Mouse (Mus musculus) embryonic stem cell, embryonic (primary cell): ENCODE measurements at regions not wholly inside any gene's neighbourhood (a gene's known extent, or its start where the extent isn't known, plus 50 kb on each side); places are given as distances from the start of the nearest gene placed in this dataset.
"Not testable (repeated sequence)": the region's sequence is repeated elsewhere in the genome, so short reads cannot be mapped to it uniquely, and the experiment has no call there.

Experiments
- CTCF ChIA-PET, 4 experiments: fragments of 300-600 bp in 2 of 4; fragments of 350-600 bp in 2 of 4; sonication (Branson Sonifier 250); formaldehyde crosslinking; loops; one replicate each; lab custom pipeline; 2022; ENCODE audit warnings: inconsistent platforms in 2 of 4; lab: Charles Lee
- POLR2A ChIA-PET, 4 experiments: fragments of 300-600 bp in 2 of 4; fragments of 350-600 bp in 2 of 4; sonication (Branson Sonifier 250); formaldehyde crosslinking; loops; one replicate each; lab custom pipeline; 2022; ENCODE audit warnings: antibody characterized with exemption in 4 of 4, inconsistent platforms in 1 of 4; lab: Charles Lee

DNA sequence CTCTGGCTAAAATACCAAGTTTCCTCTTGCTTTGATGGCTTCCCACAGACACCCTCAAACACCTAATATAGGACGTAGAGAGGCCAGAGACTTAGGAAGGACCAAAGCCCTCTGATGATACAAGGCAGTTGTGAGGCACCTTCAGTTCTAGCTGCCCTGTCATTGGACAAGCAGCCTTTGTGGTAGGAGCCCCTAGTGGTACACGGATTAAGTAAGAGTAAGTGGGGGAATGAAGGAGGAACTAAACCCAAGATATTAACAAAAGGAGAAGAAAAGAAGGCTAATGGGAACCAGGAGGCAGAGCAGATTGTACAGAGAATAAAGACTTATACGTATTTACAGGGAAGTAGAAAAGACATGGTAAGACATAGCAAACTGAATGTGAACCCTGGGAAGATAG is 352.3 kb upstream of the Tmco5 start:
- CTCF ChIA-PET, POLR2A ChIA-PET: not testable (repeated sequence)

DNA sequence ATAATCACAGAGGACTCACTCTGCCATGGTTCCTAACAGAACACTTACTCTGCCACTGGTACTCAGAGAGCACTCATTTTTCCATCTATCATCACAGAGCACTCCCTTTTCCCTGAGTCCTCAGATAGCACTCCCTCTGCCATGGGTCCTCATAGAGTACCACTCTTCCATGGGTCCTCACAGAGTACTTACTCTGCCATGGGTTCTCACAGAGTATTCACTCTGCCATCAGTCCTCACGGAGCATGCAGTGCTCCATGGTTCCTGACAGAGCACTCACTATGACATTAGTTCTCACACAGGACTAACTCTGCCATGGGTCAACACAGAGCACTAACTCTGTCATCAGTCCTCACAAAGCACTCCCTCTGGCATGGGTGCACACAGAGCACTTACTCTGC is 342.0 kb upstream of the Tmco5 start:
- ChIA-PET POLR2A (no interaction called here), CTCF (no interaction called here)

DNA sequence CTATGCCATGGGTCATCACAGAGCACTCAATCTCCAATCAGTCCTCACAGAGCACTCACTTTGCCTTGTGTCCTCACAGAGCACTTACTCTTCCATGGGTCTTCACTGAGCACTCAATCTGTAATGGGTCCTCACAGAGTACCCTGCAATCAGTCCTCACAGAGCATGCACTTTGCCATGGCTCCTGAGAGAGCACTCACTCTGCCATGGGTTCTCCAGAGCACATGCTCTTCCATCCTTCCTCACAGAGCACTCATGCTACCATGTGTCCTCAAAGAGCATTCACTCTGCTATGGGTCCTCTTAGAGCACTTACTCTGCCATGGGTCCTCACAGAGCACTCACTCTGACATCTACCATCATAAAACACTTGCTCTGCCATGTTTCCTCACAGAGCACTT is 319.1 kb upstream of the Tmco5 start:
- CTCF ChIA-PET, result no interaction called here

DNA sequence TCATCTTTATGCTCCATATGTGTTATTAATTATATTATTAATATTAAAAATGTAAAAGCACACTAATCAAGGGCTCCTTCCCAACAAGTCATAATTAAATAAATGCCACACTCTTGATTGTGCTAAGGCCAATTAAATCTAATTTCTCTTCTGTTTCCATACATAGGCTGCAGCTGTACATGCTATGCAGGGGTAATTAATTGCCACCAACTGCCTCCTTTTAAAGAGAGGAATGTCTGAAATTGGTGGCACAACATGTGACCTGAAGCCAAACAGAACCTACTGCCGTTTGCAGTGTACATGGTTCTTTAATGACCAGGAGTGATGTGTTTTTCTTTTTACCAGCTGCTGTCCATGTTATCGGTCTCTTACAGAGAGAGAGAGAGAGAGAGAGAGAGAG is 294.5 kb upstream of the Tmco5 start:
- POLR2A ChIA-PET, result no interaction called here

More for the DNA sequence above, 319.1 kb upstream of the Tmco5 start:
- POLR2A ChIA-PET, result no interaction called here

DNA sequence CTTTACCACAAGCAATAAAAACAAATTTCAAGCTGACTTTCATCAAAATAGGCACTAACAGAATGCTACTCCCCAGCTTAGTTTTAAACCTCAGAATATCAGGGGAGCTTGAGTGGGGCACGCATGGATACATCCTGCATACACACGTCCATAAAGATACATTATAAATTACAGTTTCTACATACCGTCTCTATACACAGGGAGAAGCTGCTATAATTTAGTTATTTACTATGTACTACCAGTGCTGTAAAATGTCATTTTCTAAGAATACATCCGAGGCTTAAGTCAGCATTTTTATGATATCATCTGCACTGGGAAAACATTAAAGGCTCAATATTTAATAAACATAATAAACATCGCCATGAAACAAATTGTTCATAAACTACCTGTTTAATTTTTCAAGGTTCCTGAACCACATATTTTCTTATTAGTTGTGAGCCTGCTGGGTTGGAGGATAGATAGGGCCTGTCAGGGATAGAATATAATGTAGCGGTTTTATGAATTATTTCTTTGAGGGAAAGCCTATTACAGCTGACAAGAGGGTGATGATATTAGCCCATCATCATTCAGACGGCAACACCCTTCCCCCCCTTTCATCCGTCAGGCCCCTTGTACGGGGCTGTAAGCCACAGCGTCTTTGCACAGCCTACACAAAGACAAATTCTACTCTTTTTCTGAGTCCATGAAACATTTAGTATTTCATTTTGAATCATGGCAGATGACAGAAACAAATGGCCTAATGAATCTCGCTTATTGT is 292.1 kb upstream of the Tmco5 start:
- POLR2A ChIA-PET, result interaction anchor here in 1 of 4 experiments (0.7 kb wide), 1 partner anchor 1204 kb away, joined by 5 read pairs; no protein-coding TSS in a partner anchor
- CTCF ChIA-PET, result no interaction called here

More for the DNA sequence above, 294.5 kb upstream of the Tmco5 start:
- CTCF ChIA-PET, result no interaction called here

DNA sequence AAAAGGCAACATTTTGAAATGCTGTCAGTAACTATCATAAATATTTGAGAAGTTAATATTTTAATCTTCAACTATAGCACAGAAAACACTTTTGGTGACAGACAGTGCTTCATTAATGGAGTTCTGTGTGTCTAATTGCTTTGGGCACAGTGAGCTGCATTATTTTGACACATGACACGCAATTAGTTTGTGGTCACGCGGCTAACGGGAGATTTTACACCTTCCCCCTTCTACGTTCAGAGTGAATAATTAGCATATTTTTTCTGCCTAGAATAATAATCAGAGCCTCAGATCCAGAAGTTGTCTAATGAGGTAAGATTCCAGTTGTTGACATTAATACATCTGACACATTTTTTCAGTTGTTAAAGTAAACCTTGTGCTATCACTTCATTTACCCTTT is 272.6 kb upstream of the Tmco5 start:
- ChIA-PET POLR2A (interaction anchor here in 1 of 4 experiments (0.6 kb wide), 1 partner anchor 367 kb away, joined by 4 read pairs; no protein-coding TSS in a partner anchor), CTCF (no interaction called here)

DNA sequence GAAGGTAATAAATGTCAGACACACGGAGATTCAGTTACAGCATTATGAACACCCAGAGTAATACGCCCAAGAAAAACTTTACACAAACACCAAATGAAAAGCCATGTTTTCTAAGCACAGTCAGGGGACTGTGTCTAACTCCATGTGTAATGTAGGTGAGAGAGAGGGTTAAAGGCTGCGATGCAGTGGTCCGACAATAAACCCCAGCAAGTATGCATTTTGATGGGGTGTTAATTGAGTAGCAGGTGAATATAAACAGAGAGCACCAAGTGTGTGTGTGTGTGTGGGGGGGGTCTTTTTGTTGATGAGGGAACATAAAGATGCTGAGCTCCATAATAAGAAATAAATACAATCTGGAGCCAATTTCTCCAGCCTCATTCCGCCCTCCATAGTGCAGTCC is 238.6 kb upstream of the Tmco5 start:
- CTCF ChIA-PET, result no interaction called here
- POLR2A ChIA-PET, result no interaction called here

DNA sequence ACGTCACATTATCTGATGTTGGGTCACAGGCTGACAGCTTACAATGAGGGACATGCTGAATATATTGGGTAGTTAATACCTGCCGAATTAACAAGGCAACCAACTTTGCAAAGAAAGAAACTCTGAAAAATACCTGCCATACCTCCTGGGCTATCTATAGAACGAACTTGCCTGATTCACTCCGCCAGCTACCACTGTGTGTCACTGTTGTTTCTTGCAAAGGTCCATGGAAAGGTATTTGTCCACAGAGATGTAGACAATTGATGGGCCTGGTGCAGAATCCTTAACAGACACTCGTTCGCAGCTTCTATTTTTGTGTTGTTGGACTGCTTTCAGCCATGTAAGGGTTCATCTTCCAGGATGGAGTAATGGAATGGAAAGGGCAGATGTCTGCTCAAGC is 226.4 kb upstream of the Tmco5 start:
- ChIA-PET CTCF (no interaction called here), POLR2A (no interaction called here)

DNA sequence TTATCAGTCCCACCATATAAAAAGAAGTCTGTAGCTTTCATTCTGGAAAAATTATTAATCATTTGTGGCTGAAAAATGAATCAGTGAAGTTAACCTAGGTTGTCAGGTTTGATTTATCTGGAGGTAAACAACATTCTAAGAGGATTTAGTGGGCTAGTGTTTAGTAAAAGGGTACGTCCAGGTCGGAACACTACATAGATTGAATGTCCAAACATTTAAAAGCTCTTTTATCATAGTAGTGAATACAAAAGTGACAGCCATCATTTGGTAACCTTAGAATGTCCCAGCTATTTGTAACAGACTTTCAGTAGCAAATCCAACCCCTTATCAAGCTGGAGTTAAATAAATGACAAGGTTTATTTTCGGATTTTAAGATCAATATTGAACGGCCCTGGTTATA is 192.7 kb upstream of the Tmco5 start:
- ChIA-PET POLR2A (no interaction called here), CTCF (no interaction called here)

DNA sequence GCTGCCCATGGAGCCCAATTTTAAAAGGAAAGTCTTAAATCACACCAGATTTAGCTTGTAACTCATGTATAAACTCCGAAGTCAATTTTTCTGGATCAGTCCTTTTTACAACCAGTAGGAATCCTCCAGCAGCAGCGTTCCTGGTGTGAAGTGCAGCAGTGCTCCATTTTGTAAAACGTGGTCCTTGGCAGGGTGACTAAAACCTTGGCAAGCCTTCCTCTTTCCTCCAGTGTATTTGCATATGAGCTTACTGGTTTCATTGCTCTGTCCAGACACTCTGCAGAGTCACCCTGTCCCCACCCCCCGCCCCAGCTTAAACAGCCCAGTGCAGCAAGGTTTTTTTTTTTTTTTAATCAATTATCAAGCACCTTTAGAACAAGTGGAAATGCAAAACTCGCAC is 180.9 kb upstream of the Tmco5 start:
- ChIA-PET POLR2A (interaction anchor here in 1 of 4 experiments (0.6 kb wide), 1 partner anchor 1447 kb away, joined by 3 read pairs; no protein-coding TSS in a partner anchor), CTCF (no interaction called here)

DNA sequence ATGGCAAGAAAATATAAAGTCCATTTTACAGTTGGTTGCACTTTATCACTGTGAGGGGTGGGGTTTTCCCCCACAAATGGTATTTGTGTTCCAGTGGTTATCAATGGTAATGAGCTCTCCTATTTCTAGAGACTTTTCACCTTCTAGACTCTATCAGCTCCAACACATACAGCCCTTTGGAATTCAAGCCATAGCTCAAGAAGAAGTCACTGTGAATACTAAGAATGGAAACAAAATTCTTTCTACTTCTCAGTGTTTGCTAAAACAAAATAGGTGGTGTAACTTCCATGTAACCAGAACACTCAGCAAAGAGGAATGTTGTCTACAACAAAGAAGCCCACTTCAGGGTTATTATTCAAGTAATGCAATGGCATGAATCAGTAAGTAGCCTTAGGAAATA is 173.8 kb upstream of the Tmco5 start:
- CTCF ChIA-PET, result no interaction called here
- POLR2A ChIA-PET, result interaction anchor here in 1 of 4 experiments (0.5 kb wide), 1 partner anchor 29 kb away, joined by 3 read pairs; no protein-coding TSS in a partner anchor

DNA sequence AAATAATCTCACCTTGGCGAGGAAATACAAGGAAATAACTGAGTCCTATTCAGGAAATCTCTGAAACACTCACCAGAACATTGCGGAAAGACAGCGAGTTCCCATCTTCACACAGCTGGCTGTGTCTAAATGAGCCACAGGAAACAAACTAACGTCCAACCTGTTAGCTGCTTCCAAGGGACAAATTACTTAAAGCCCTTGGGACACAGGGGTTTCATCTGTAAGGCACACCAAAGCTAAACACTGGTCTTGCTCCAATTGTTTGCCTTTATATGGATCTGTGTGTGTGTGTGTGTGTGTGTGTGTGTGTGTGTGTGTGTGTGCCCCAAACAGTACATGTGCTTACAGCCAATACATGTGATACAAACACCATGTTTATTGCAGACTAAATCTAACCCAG is 168.9 kb upstream of the Tmco5 start:
- ChIA-PET POLR2A (interaction anchor here in 2 of 4 experiments (0.7 to 0.8 kb wide), 2 partner anchors 42 to 102 kb away, joined by 3 read pairs; no protein-coding TSS in a partner anchor), CTCF (no interaction called here)

DNA sequence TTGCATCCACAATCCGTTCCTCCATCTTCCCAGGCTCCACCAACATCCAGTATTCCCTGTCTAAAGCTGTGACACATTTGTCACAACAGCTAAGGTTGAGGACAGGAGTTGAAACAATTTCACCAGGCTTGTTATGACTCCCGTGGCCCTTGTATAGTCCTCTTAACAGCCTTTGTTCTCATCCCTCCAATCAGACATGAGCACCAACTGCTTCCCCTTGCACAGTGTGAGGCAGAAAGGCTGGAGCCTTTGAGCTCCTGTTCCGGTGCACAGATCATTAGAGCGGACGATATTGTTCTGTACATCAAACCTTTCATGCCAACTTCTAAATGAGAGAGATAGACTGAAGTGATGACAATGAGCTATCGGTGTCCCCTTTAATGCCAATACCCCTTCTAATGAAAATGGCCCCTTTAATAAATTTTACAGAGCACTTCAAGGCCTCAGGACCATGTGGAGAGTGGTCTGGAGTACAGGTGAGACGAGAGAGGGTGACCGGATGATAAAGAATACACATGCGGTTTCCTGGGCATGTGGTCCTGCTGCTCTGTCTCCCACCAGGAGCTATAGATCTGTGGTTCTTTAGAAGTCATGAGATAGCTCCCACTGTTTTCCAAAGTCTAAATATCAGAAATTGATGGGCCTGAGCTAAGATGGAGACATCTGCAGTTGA is 161.8 kb upstream of the Tmco5 start:
- ChIA-PET POLR2A (interaction anchor here in 2 of 4 experiments (0.6 to 0.7 kb wide), 2 partner anchors 18 to 862 kb away, joined by 4 to 10 read pairs; no protein-coding TSS in a partner anchor), CTCF (no interaction called here)

DNA sequence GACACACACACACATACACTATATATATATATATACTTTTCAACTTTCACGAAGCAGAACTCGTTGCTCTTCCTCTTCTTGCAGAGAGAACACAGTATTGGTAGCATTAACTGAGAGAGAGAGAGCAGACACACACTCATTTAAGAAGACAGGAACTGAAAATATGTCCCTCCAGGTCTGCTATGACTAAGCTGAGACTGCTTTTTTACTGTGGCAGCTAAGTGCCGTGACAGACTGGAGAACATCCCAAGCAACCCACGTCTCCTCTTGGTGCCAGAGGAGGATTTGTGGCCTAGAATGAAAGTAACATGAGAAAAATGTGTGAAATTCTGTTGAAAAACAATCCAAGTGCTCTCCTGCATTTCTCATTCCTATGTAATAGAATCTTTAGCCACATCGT is 159.9 kb upstream of the Tmco5 start:
- CTCF ChIA-PET, result no interaction called here
- POLR2A ChIA-PET, result interaction anchor here in 2 of 4 experiments (0.5 to 0.7 kb wide), 2 partner anchors 91 to 689 kb away, joined by 3 to 4 read pairs; no protein-coding TSS in a partner anchor

DNA sequence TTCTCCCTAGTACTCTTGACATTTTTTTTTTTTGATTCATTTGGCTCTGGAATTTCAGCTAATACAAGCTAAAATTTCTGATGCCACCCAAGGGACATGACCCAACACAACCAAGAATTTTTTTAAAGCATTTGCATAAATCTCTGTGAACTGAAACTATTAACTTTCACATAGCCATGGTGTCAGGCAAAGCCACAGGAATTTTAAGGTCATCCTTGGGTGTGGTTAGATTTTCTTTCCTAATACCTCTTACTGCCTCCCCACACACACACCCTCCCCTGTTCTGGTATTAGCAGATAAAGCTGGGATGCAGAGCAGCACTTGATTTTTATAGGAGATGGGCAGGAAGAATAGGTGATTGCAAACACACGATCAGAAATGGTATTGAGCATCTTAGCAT is 150.9 kb upstream of the Tmco5 start:
- CTCF ChIA-PET, result no interaction called here
- POLR2A ChIA-PET, result no interaction called here

DNA sequence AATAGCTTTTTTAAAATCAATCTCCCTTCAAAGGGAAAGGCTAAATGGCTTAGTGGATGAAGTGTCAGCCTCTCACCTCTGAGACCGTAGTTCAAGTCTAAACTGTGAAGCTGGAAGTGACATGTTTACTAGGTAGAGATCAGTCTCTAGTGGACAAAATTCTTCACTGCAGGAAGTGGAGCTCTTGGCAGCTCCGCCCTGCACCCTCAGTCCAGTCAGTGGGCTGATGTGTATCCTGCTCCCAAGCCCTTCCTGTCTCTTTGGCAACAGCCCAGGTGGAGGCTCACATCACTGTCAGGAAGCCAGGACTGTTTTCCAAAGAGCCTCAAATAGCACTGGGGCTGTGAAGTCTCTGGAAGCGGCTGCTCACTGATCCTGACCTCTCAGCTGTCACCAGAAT is 142.8 kb upstream of the Tmco5 start:
- POLR2A ChIA-PET, result no interaction called here
- CTCF ChIA-PET, result interaction anchor here in 3 of 4 experiments (0.6 to 1.3 kb wide), 4 partner anchors 520 to 1845 kb away, joined by 3 to 4 read pairs (median 4); no protein-coding TSS in a partner anchor

DNA sequence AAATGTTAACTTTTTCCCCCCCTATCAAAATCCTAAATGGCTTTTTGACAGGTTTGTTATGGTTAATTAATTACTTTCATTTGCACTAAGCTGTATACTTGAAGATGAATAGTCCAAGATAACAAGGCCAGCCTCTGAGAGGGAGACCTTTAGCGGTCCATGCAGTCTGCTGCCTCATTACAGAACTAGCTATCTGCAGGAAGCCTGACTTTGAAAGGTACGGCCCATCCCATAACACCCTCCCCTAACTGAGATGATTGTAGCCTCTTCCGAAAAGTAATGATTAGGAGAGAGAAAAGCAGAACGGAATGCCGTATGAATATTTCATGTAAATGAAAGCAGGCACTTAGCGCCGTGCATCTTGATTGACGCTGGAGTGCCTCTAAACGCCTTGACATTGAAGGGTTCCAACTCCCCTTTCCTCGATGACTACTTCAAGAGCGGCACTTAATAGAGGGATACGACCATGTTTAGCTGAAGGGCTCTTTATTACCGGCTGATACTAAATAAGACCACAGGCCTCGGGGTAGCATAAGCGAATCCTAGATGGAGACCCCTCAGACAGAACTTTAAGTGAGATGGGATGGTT is 109.9 kb upstream of the Tmco5 start:
- ChIA-PET POLR2A (no interaction called here), CTCF (no interaction called here)

DNA sequence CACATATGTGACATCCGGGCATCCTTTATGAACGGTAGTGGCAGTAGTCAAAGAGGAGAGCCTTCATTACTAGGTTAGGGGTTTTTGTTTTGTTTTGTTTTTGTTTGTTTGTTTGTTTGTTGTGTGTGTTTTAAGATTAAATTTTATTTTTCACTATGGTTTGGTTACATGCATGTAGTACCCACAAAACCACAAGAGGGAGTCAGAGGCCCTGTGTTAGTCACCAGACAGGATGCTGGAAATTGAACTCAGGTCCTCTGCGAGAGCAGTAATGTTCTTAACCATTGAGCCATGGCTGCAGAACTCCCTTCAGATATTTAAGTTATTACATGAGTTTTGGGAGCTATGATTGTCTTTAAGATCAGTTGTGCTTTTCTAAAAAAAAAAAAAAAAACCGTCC is 109.3 kb upstream of the Tmco5 start:
- ChIA-PET POLR2A (interaction anchor here in 2 of 4 experiments (0.6 to 0.7 kb wide), 2 partner anchors 100 to 480 kb away, joined by 3 read pairs; partner anchors contain the start of gene Fam98b (in 1 of the 2)), CTCF (no interaction called here)

DNA sequence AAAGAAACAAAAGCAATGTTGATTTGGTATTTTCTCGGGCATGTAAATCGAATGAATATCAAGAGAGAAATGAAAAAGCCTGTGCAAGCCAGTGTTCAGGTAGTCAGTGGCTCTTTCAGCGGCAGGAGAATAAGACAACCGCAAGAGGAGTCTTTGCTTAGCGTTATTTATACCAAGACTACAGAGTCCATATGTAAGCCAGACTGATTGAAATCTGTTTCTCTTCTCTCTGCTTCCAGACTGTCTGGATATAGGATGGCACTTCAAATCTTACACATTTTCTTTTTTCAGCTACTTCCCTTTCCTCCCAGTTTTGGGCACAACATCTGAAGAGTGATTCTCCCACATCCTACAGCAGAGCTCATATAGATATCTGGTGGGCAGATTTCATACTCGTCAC is 105.9 kb upstream of the Tmco5 start:
- ChIA-PET POLR2A (no interaction called here), CTCF (no interaction called here)

DNA sequence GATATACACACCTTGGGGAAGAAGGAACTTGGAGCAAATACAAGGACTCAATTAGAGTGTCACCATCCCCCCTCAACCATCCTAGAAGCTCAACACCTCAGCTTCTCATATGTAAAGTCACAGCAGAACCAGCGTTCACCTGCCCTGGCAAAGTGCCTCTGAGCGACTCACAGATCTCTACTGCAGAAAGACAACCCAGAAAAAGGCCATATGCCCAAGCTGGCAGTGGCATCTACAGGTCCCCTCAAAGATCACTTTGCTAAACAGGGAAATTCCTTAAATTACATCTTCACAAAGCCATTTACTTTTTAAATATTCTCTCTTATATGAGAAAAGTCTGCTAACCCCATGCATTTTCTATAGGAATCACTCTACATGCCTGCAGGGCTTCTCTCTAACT is 78.3 kb upstream of the Tmco5 start:
- CTCF ChIA-PET, result no interaction called here
- POLR2A ChIA-PET, result interaction anchor here in 1 of 4 experiments (0.6 kb wide), 1 partner anchor 172 kb away, joined by 3 read pairs; no protein-coding TSS in a partner anchor
